Comparison of ENCODE assay signal across 15 mouse cellular contexts in genomic region chr7:142661811-142662210, GRCm38 (mm10). TPM values are rescaled to one million over a fixed set of nuclear protein-coding genes. Genes with fewer than 3 reads are reported as not detected.
DNase-seq lines count a peak whose midpoint lies in the region; ATAC-seq and TF ChIP-seq lines count a peak whose summit lies in the region.
"Had no signal": no experiment of that assay in that cellular context is flagged by ENCODE, and none has a peak within 500 bp of the region (broad histone marks: within the 10 kb centered on the region; RNA-seq: fewer than 3 reads in every experiment).

No protein-coding gene starts in this region.

- no peaks in the 10 kb centered on the region for H3K9me3 ChIP-seq in heart, embryonic 13.5 days
- no peaks in the 10 kb centered on the region for H3K9me3 ChIP-seq in midbrain, embryonic 14.5 days (ENCODE audit: control insufficient read depth, low read length)
- H3K9me3 ChIP-seq in midbrain, embryonic 15.5 days = no peaks in the 10 kb centered on the region
- H3K9me3 ChIP-seq in intestine, embryonic 16.5 days (ENCODE audit: control insufficient read depth, low read length) = no peaks in the 10 kb centered on the region
- H3K9me3 ChIP-seq in liver, postnatal 0 days (ENCODE audit: low read length) = no peaks in the 10 kb centered on the region
- H3K9me3 ChIP-seq: forebrain, embryonic 15.5 days; midbrain, embryonic 10.5 days had no signal

- peak overlapping the region; percentile 78 for H3K4me2 ChIP-seq in heart, embryonic 13.5 days
- no peak overlapping the region for H3K4me2 ChIP-seq in midbrain, embryonic 14.5 days (ENCODE audit: low read length)
- no peak overlapping the region for H3K4me2 ChIP-seq in midbrain, embryonic 15.5 days
- H3K4me2 ChIP-seq in intestine, embryonic 16.5 days (ENCODE audit: low read depth, low read length) = no peak overlapping the region; the same call in 1 of the 2 replicates
- H3K4me2 ChIP-seq in liver, postnatal 0 days (ENCODE audit: low read depth, low read length) = 0 out of 2 replicates have a peak overlapping the region, but pooled peaks have one; percentile 62
- H3K4me2 ChIP-seq: forebrain, embryonic 15.5 days had no signal

- no peak for DNase-seq in heart, postnatal 25 days (ENCODE audit: low spot score)
- DNase-seq in midbrain, embryonic 14.5 days = peak; percentile 15
- DNase-seq in liver, postnatal 0 days = no peak
- DNase-seq in gastrocnemius, postnatal 25 days = no peak
- DNase-seq in thymus, postnatal 25 days = no peak
- DNase-seq: kidney, adult 11 months; thymus, adult 2 months had no signal

- peak; percentile 37; the same call in 1 of the 2 replicates for TF ChIP-seq EP300 in liver, postnatal 0 days (IDR thresholded peaks at IDR 0.05; ENCODE audit: low read depth)

- intact Hi-C loops in heart, postnatal 25 days (cut with DNase I) = no loop called here

- peak overlapping the region; percentile 80 for H3K4me3 ChIP-seq in heart, embryonic 13.5 days
- no peak overlapping the region for H3K4me3 ChIP-seq in midbrain, embryonic 14.5 days (replicated peaks; ENCODE audit: low read depth, low read length)
- no peak overlapping the region for H3K4me3 ChIP-seq in midbrain, embryonic 15.5 days
- peak overlapping the region; percentile 52 for H3K4me3 ChIP-seq in intestine, embryonic 16.5 days (ENCODE audit: low read length)
- H3K4me3 ChIP-seq in liver, postnatal 0 days (ENCODE audit: low read depth, low read length) = peak overlapping the region; percentile 52; the same call in 1 of the 2 replicates

- H3K36me3 ChIP-seq in heart, embryonic 13.5 days = peaks cover 20% of the 10 kb centered on the region
- no peaks in the 10 kb centered on the region for H3K36me3 ChIP-seq in midbrain, embryonic 14.5 days (ENCODE audit: control insufficient read depth, insufficient read depth, low read length)
- H3K36me3 ChIP-seq in midbrain, embryonic 15.5 days (replicated peaks) = no peaks in the 10 kb centered on the region
- H3K36me3 ChIP-seq in intestine, embryonic 16.5 days (ENCODE audit: control insufficient read depth, insufficient read depth, low read length) = no peaks in the 10 kb centered on the region
- H3K36me3 ChIP-seq in liver, postnatal 0 days (replicated peaks; ENCODE audit: insufficient read depth, low read length) = no peaks in the 10 kb centered on the region
- H3K36me3 ChIP-seq: forebrain, embryonic 15.5 days; midbrain, embryonic 10.5 days had no signal

- no peak for ATAC-seq in heart, embryonic 13.5 days (ENCODE audit: extremely low read depth, insufficient number of reproducible peaks, low FRiP score, low TSS enrichment)
- no peak for ATAC-seq in midbrain, embryonic 14.5 days (ENCODE audit: low FRiP score, low TSS enrichment)
- ATAC-seq in midbrain, embryonic 15.5 days (replicated peaks) = no peak
- no peak for ATAC-seq in intestine, embryonic 16.5 days
- ATAC-seq in liver, postnatal 0 days = no peak
- ATAC-seq: forebrain, embryonic 15.5 days had no signal

- H3K9ac ChIP-seq in heart, embryonic 13.5 days = peak overlapping the region; percentile 98
- no peak overlapping the region for H3K9ac ChIP-seq in midbrain, embryonic 14.5 days (replicated peaks; ENCODE audit: low read length)
- H3K9ac ChIP-seq in midbrain, embryonic 15.5 days = no peak overlapping the region
- H3K9ac ChIP-seq in intestine, embryonic 16.5 days (ENCODE audit: low read depth, low read length) = peak overlapping the region; percentile 73
- H3K9ac ChIP-seq in liver, postnatal 0 days (replicated peaks) = no peak overlapping the region
- H3K9ac ChIP-seq: forebrain, embryonic 15.5 days had no signal

- H3K4me1 ChIP-seq in heart, embryonic 13.5 days = peaks cover 33% of the 10 kb centered on the region; the same call in 1 of the 2 replicates
- H3K4me1 ChIP-seq in midbrain, embryonic 14.5 days (ENCODE audit: control insufficient read depth, insufficient read depth, low read length) = peaks cover 8% of the 10 kb centered on the region; the same call in 1 of the 2 replicates
- peaks cover 35% of the 10 kb centered on the region for H3K4me1 ChIP-seq in midbrain, embryonic 15.5 days
- H3K4me1 ChIP-seq in intestine, embryonic 16.5 days (ENCODE audit: control insufficient read depth, insufficient read depth, low read length) = peaks cover 17% of the 10 kb centered on the region
- H3K4me1 ChIP-seq in liver, postnatal 0 days (ENCODE audit: insufficient read depth) = no peaks in the 10 kb centered on the region; the same call in 1 of the 2 replicates

- TF ChIP-seq CTCF in liver, postnatal 0 days (IDR thresholded peaks at IDR 0.05; ENCODE audit: low read depth) = no peak

- H3K27me3 ChIP-seq in heart, embryonic 13.5 days (replicated peaks) = peaks cover 94% of the 10 kb centered on the region
- H3K27me3 ChIP-seq in midbrain, embryonic 14.5 days (ENCODE audit: control insufficient read depth, insufficient read depth, low read length) = peaks cover 98% of the 10 kb centered on the region
- H3K27me3 ChIP-seq in midbrain, embryonic 15.5 days (replicated peaks) = peaks cover 98% of the 10 kb centered on the region
- peaks cover 62% of the 10 kb centered on the region for H3K27me3 ChIP-seq in intestine, embryonic 16.5 days (replicated peaks; ENCODE audit: control insufficient read depth, insufficient read depth, low read length)
- peaks cover 92% of the 10 kb centered on the region for H3K27me3 ChIP-seq in liver, postnatal 0 days (ENCODE audit: insufficient read depth, low read length)

- H3K27ac ChIP-seq in heart, embryonic 13.5 days (replicated peaks) = peak overlapping the region; percentile 99
- no peak overlapping the region for H3K27ac ChIP-seq in midbrain, embryonic 14.5 days (replicated peaks; ENCODE audit: low read depth, low read length)
- H3K27ac ChIP-seq in midbrain, embryonic 15.5 days = no peak overlapping the region
- no peak overlapping the region; the same call in 1 of the 2 replicates for H3K27ac ChIP-seq in intestine, embryonic 16.5 days (ENCODE audit: low read length)
- peak overlapping the region; percentile 83; the same call in 1 of the 2 replicates for H3K27ac ChIP-seq in liver, postnatal 0 days (ENCODE audit: low read depth)
- H3K27ac ChIP-seq: forebrain, embryonic 15.5 days; midbrain, embryonic 10.5 days had no signal

RNA-seq across cellular contexts. Expression of gene Igf2, which starts 4.8 kb away (rescaled TPM):
- polyA plus RNA-seq in heart, embryonic 13.5 days (2015; fragmentation: Nextera tagmentation; extraction: Ambion mirVana) = 1,357 and 1,430 TPM in 2 replicates
- total RNA-seq in heart, postnatal 25 days (2021) = 100 to 1,000 TPM; 131 to 156 TPM
- 19.1 and 102 TPM in 2 replicates for polyA plus RNA-seq in midbrain, embryonic 14.5 days (2014; fragmentation: Nextera tagmentation; extraction: Ambion mirVana)
- 128 and 159 TPM in 2 replicates for polyA plus RNA-seq in midbrain, embryonic 15.5 days (2015; fragmentation: Nextera tagmentation; extraction: Ambion mirVana)
- polyA plus RNA-seq in intestine, embryonic 16.5 days (2015; fragmentation: Nextera tagmentation; extraction: Ambion mirVana) = 757 and 778 TPM in 2 replicates
- polyA plus RNA-seq in liver, postnatal 0 days (2015; fragmentation: Nextera tagmentation; extraction: Ambion mirVana) = 1,534 and 1,664 TPM in 2 replicates
- total RNA-seq in gastrocnemius, postnatal 25 days (2021) = 100 to 1,000 TPM; 251 to 313 TPM
- total RNA-seq: neutrophil, adult 5-6 weeks had no signal

RNA-seq across cellular contexts. Expression of gene Gm49394, which starts 7.9 kb away (rescaled TPM):
- polyA plus RNA-seq in heart, embryonic 13.5 days (2015; fragmentation: Nextera tagmentation; extraction: Ambion mirVana) = 0.04 and 0.05 TPM in 2 replicates
- not detected for total RNA-seq in heart, postnatal 25 days (2021)
- polyA plus RNA-seq in midbrain, embryonic 14.5 days (2014; fragmentation: Nextera tagmentation; extraction: Ambion mirVana) = 0.04 TPM in 1 of 2 replicates, not detected in the other
- polyA plus RNA-seq in midbrain, embryonic 15.5 days (2015; fragmentation: Nextera tagmentation; extraction: Ambion mirVana) = not detected in 2 replicates
- 1.1 and 1.9 TPM in 2 replicates for polyA plus RNA-seq in intestine, embryonic 16.5 days (2015; fragmentation: Nextera tagmentation; extraction: Ambion mirVana)
- 0.04 TPM in 1 of 2 replicates, not detected in the other for polyA plus RNA-seq in liver, postnatal 0 days (2015; fragmentation: Nextera tagmentation; extraction: Ambion mirVana)
- under 1 TPM in 1 of 2 experiments, not detected in 1; 0.08 TPM for total RNA-seq in gastrocnemius, postnatal 25 days (2021)
- total RNA-seq: adrenal gland, adult 18-20 months; neutrophil, adult 5-6 weeks had no signal
- polyA plus RNA-seq: liver, embryonic 16.5 days; midbrain, embryonic 10.5 days had no signal

Comparison
In these comparisons a context has a peak if more than half of its experiments do, and no peak if none do; other contexts are left out.
1. H3K27ac ChIP-seq: peak in heart, embryonic 13.5 days (single experiment) and liver, postnatal 0 days (single experiment); none in midbrain, embryonic 14.5 days (single experiment), midbrain, embryonic 15.5 days (single experiment) and intestine, embryonic 16.5 days (single experiment).
2. H3K4me2 ChIP-seq: peak in heart, embryonic 13.5 days (single experiment) and liver, postnatal 0 days (single experiment); none in midbrain, embryonic 14.5 days (single experiment), midbrain, embryonic 15.5 days (single experiment) and intestine, embryonic 16.5 days (single experiment).
3. H3K4me3 ChIP-seq: peak in heart, embryonic 13.5 days (single experiment), intestine, embryonic 16.5 days (single experiment) and liver, postnatal 0 days (single experiment); none in midbrain, embryonic 14.5 days (single experiment) and midbrain, embryonic 15.5 days (single experiment).
4. H3K9ac ChIP-seq: peak in heart, embryonic 13.5 days (single experiment) and intestine, embryonic 16.5 days (single experiment); none in midbrain, embryonic 14.5 days (single experiment), midbrain, embryonic 15.5 days (single experiment) and liver, postnatal 0 days (single experiment).